Mouse (Mus musculus) Patski (cell line): Measurements from ENCODE around the gene Add3. TPM values are rescaled to one million over a fixed set of nuclear protein-coding genes. Genes with fewer than 3 reads are reported as not detected.
"Not testable (repeated sequence)": the region's sequence is repeated elsewhere in the genome, so short reads cannot be mapped to it uniquely, and the experiment has no call there.

Source experiments
- ATAC-seq: fragments of 100-300 bp; one replicate; pipeline ENCODE4 v1.8.0; 2021
- CTCF ChIA-PET: fragments of 350-600 bp; sonication (Branson Sonifier 250); formaldehyde crosslinking; loops from one replicate; lab custom pipeline; 2022; ENCODE audit warnings: inconsistent platforms; lab: Charles Lee
- POLR2A ChIA-PET: fragments of 350-600 bp; sonication (Branson Sonifier 250); formaldehyde crosslinking; loops from one replicate; lab custom pipeline; 2022; ENCODE audit warnings: antibody characterized with exemption, inconsistent platforms; lab: Charles Lee
- DNase-seq: peaks from one replicate; pipeline ENCODE4 v3.0.0-alpha.2; 2011; ENCODE audit warnings: low read depth, low spot score
- H3K27me3 ChIP-seq: fragments of 371-371 bp; one replicate; pipeline ENCODE4 v1.5.1; 2021
- CTCF ChIP-seq: fragments of 100-300 bp; IDR thresholded peaks from one replicate; pipeline ENCODE4 v1.5.1; 2021
- in situ Hi-C: fragments of 300-500 bp; cut with MboI; formaldehyde crosslinking; loops from 3 replicates; pipeline ENCODE4 v1.11.1; 2018; ENCODE audit warnings: low pct_unique_long_range_greater_than_20kb, mixed read lengths
- polyA plus RNA-seq: library from polyadenylated mRNA; unstranded; gene quantifications from one replicate; pipeline ENCODE4 v1.2.3, GENCODE M21; 2021

Gene Add3
- polyA plus RNA-seq, 1 experiment from 2014 or later = 38.4 TPM

GRCm38 (mm10) chr19:53206986-53207385, 66.7 kb downstream of the Add3 start:
- no peak for TF ChIP-seq CTCF
- in situ Hi-C loops = no loop called here
- ATAC-seq = no peak
- ChIA-PET CTCF (interaction anchor here (1.7 kb wide), 1 partner anchor 19 kb away, joined by 4 read pairs; no protein-coding TSS in a partner anchor), POLR2A (no interaction called here)
- no peak for DNase-seq
- no peaks in the 10 kb centered on the region for H3K27me3 ChIP-seq

GRCm38 (mm10) chr19:53208830-53209229, 68.6 kb downstream of the Add3 start:
- ChIA-PET POLR2A (interaction anchor here (0.6 kb wide), 1 partner anchor 102 kb away, joined by 4 read pairs; no protein-coding TSS in a partner anchor), CTCF (no interaction called here)
- no peak for ATAC-seq
- no peak for TF ChIP-seq CTCF
- in situ Hi-C loops = no loop called here
- H3K27me3 ChIP-seq = no peaks in the 10 kb centered on the region
- no peak for DNase-seq

- ChIA-PET CTCF (no interaction called here), POLR2A (no interaction called here)
- no peaks in the 10 kb centered on the region for H3K27me3 ChIP-seq
- in situ Hi-C loops = no loop called here
- DNase-seq (no peak), ATAC-seq (no peak)
- no peak for TF ChIP-seq CTCF
These were observed 70.0 kb downstream of the Add3 start for GRCm38 (mm10) chr19:53210251-53210650.

GRCm38 (mm10) chr19:53215352-53215751, 75.1 kb downstream of the Add3 start:
- ATAC-seq (no peak), DNase-seq (no peak)
- CTCF ChIA-PET = interaction anchor here (1.0 to 1.7 kb wide), 3 partner anchors 10 to 188 kb away, joined by 3 to 5 read pairs (median 5); no protein-coding TSS in a partner anchor
- POLR2A ChIA-PET = no interaction called here
- in situ Hi-C loops = no loop called here
- no peaks in the 10 kb centered on the region for H3K27me3 ChIP-seq
- no peak for TF ChIP-seq CTCF

GRCm38 (mm10) chr19:53216761-53217538, 76.7 kb downstream of the Add3 start:
- no peaks in the 10 kb centered on the region for H3K27me3 ChIP-seq
- TF ChIP-seq CTCF = no peak
- ChIA-PET POLR2A (no interaction called here), CTCF (interaction anchor here (1.5 kb wide), 2 partner anchors 21 to 27 kb away, joined by 3 to 5 read pairs; no protein-coding TSS in a partner anchor)
- DNase-seq (no peak), ATAC-seq (no peak)
- in situ Hi-C loops = no loop called here

GRCm38 (mm10) chr19:53217837-53218236, 77.6 kb downstream of the Add3 start:
- no peaks in the 10 kb centered on the region for H3K27me3 ChIP-seq
- POLR2A ChIA-PET = no interaction called here
- in situ Hi-C loops = no loop called here
- no peak for TF ChIP-seq CTCF
- CTCF ChIA-PET = no interaction called here
- no peak for ATAC-seq
- no peak for DNase-seq

GRCm38 (mm10) chr19:53219305-53219704, 79.1 kb downstream of the Add3 start:
- H3K27me3 ChIP-seq = no peaks in the 10 kb centered on the region
- POLR2A ChIA-PET = no interaction called here
- no peak for ATAC-seq
- CTCF ChIA-PET = interaction anchor here (1.1 to 1.3 kb wide), 2 partner anchors 9 to 15 kb away, joined by 3 to 4 read pairs; no protein-coding TSS in a partner anchor
- in situ Hi-C loops = no loop called here
- TF ChIP-seq CTCF = no peak
- DNase-seq = no peak

- ChIA-PET CTCF (no interaction called here), POLR2A (no interaction called here)
- H3K27me3 ChIP-seq = no peaks in the 10 kb centered on the region
- ATAC-seq (no peak), DNase-seq (no peak)
- in situ Hi-C loops = no loop called here
- no peak for TF ChIP-seq CTCF
These were observed 80.9 kb downstream of the Add3 start for GRCm38 (mm10) chr19:53221186-53221585.

GRCm38 (mm10) chr19:53225249-53226070, 85.2 kb downstream of the Add3 start:
- DNase-seq, H3K27me3 ChIP-seq, POLR2A ChIA-PET, ATAC-seq: not testable (repeated sequence)
- in situ Hi-C loops = loop anchor here (5.0 kb wide), 1 partner anchor 218 kb away; no protein-coding TSS in a partner anchor
- CTCF ChIA-PET = interaction anchor here (0.9 to 1.7 kb wide), 5 partner anchors 11 to 84 kb away, joined by 3 to 4 read pairs (median 3); no protein-coding TSS in a partner anchor

- ChIA-PET POLR2A (interaction anchor here (1.2 kb wide), 1 partner anchor 45 kb away, joined by 3 read pairs; no protein-coding TSS in a partner anchor), CTCF (interaction anchor here (0.9 to 1.7 kb wide), 5 partner anchors 19 to 86 kb away, joined by 3 to 4 read pairs (median 3); no protein-coding TSS in a partner anchor)
- TF ChIP-seq CTCF = no peak
- no peaks in the 10 kb centered on the region for H3K27me3 ChIP-seq
- in situ Hi-C loops = loop anchor here (5.0 kb wide), 1 partner anchor 219 kb away; no protein-coding TSS in a partner anchor
- DNase-seq = no peak
- no peak for ATAC-seq
These were observed 86.4 kb downstream of the Add3 start for GRCm38 (mm10) chr19:53226651-53227050.
